Mouse (Mus musculus) right cerebral cortex, postnatal 36 days (tissue): Measurements from ENCODE around the gene Anp32e.
"Not testable (repeated sequence)": the region's sequence is repeated elsewhere in the genome, so short reads cannot be mapped to it uniquely, and the experiment has no call there.

ENCODE experiments used
- DNase-seq, 2 experiments: peaks; one replicate each; pipeline ENCODE4 v3.0.0; 2022; ENCODE audit warnings: low spot score in 2 of 2, mixed read lengths in 1 of 2

The Anp32e gene

GRCm38 (mm10) chr3:95972251-95972872 is 43.3 kb downstream of the Anp32e start:
- DNase-seq: no peak

GRCm38 (mm10) chr3:95972873-95973634 is 44.0 kb downstream of the Anp32e start:
- DNase-seq: no peak

- DNase-seq: no peak
Observed at GRCm38 (mm10) chr3:95977079-95977478, 48.0 kb downstream of the Anp32e start.

GRCm38 (mm10) chr3:95977587-95977986 is 48.5 kb downstream of the Anp32e start:
- not testable (repeated sequence) for DNase-seq

- no peak for DNase-seq
Observed at GRCm38 (mm10) chr3:95978265-95978664, 49.2 kb downstream of the Anp32e start.

GRCm38 (mm10) chr3:95980276-95980970 is 51.4 kb downstream of the Anp32e start:
- DNase-seq: no peak

- DNase-seq: no peak
Observed at GRCm38 (mm10) chr3:95982129-95982528, 53.1 kb downstream of the Anp32e start.

- DNase-seq: peak in 1 of 2 experiments; percentile 72
Observed at GRCm38 (mm10) chr3:95985209-95986000, 56.4 kb downstream of the Anp32e start.

GRCm38 (mm10) chr3:95986001-95986622 is 57.1 kb downstream of the Anp32e start:
- peak; percentile 59 to 76 for DNase-seq

- no peak for DNase-seq
Observed at GRCm38 (mm10) chr3:95986984-95987383, 57.9 kb downstream of the Anp32e start.

- no peak for DNase-seq
Observed at GRCm38 (mm10) chr3:95987386-95988110, 58.5 kb downstream of the Anp32e start.

GRCm38 (mm10) chr3:95988138-95988537 is 59.1 kb downstream of the Anp32e start:
- DNase-seq: no peak

GRCm38 (mm10) chr3:95988969-95989368 is 59.9 kb downstream of the Anp32e start:
- DNase-seq: no peak

GRCm38 (mm10) chr3:95990413-95990941 is 61.4 kb downstream of the Anp32e start:
- no peak for DNase-seq

GRCm38 (mm10) chr3:95992990-95993603 is 64.1 kb downstream of the Anp32e start:
- DNase-seq: no peak

GRCm38 (mm10) chr3:95993881-95994280 is 64.8 kb downstream of the Anp32e start:
- no peak for DNase-seq

GRCm38 (mm10) chr3:95994381-95994846 is 65.4 kb downstream of the Anp32e start:
- no peak for DNase-seq

GRCm38 (mm10) chr3:95994975-95995801 is 66.1 kb downstream of the Anp32e start:
- DNase-seq: no peak
